Mouse (Mus musculus) midbrain, postnatal 0 days (tissue): ENCODE measurements around the gene Sacs. TPM values are rescaled to one million over a fixed set of nuclear protein-coding genes. Genes with fewer than 3 reads are reported as not detected.

Experiments used
- ATAC-seq: fragments of 200-750 bp; cut with Nextera tagmentation; 2 replicates; pipeline ENCODE4 v1.8.0; 2017; ENCODE audit warnings: moderate number of reproducible peaks, mild to moderate bottlenecking, moderate TSS enrichment, moderate library complexity; ENCODE audit not compliant: low FRiP score
- DNase-seq: peaks from one replicate; pipeline ENCODE4 v3.0.0-alpha.2; 2015; ENCODE audit warnings: low spot score
- H3K27ac ChIP-seq: fragments of 300-500 bp; sonication (generic); 2 replicates; pipeline ENCODE4 v1.5.1; 2014; ENCODE audit warnings: low read depth, mild to moderate bottlenecking, low read length, mixed read lengths
- H3K27me3 ChIP-seq: fragments of 300-500 bp; sonication (generic); 2 replicates; pipeline ENCODE4 v1.6.1; 2014; ENCODE audit warnings: low read length, control low read depth, mixed read lengths; ENCODE audit not compliant: insufficient read depth
- H3K36me3 ChIP-seq: fragments of 300-500 bp; sonication (generic); 2 replicates; pipeline ENCODE4 v1.6.1; 2014; ENCODE audit warnings: low read length, control low read depth, mixed read lengths; ENCODE audit not compliant: insufficient read depth
- H3K4me1 ChIP-seq: fragments of 300-500 bp; sonication (generic); 2 replicates; pipeline ENCODE4 v1.6.1; 2014; ENCODE audit warnings: mild to moderate bottlenecking, control low read depth, antibody characterized with exemption, low read length, mixed read lengths; ENCODE audit not compliant: insufficient read depth
- H3K4me2 ChIP-seq: fragments of 300-500 bp; sonication (generic); 2 replicates; pipeline ENCODE4 v1.6.1; 2014; ENCODE audit warnings: low read depth, mild to moderate bottlenecking, low read length, mixed read lengths; ENCODE audit not compliant: poor library complexity, severe bottlenecking
- H3K4me3 ChIP-seq: fragments of 300-500 bp; sonication (generic); 2 replicates; pipeline ENCODE4 v1.5.1; 2014; ENCODE audit warnings: low read depth, mild to moderate bottlenecking, low read length, moderate library complexity
- H3K9ac ChIP-seq: fragments of 300-500 bp; sonication (generic); replicated peaks from 2 replicates; pipeline ENCODE4 v1.6.1; 2014; ENCODE audit warnings: mild to moderate bottlenecking, low read length, moderate library complexity, mixed read lengths; ENCODE audit not compliant: poor library complexity, severe bottlenecking
- H3K9me3 ChIP-seq: fragments of 300-500 bp; sonication (generic); 2 replicates; pipeline ENCODE4 v1.6.1; 2016; ENCODE audit warnings: low read length, control low read depth
- CTCF ChIP-seq: IDR thresholded peaks from 2 replicates; pipeline ENCODE4 v1.5.1; 2016; ENCODE audit warnings: antibody characterized with exemption, mild to moderate bottlenecking
- WGBS: fragments of 180-500 bp; shearing (Covaris S2); extraction: QIAGEN DNeasy Blood & Tissue Kit; methylation state at CpG from one replicate; pipeline ENCODE4 v1.1.7; 2014; 5-methylcytosine and 5-hydroxymethylcytosine counted together
- polyA plus RNA-seq: library from polyadenylated mRNA; unstranded; fragments of >200 nt; fragmentation: Nextera tagmentation; extraction: Ambion mirVana; gene quantifications from 2 replicates; pipeline ENCODE4 v1.2.1, GENCODE M21; 2015
- total RNA-seq: library from RNA; depleted of rRNA; stranded (reverse); fragments of >200 nt; gene quantifications from 2 replicates; pipeline ENCODE4 v1.2.3, GENCODE M21; 2014

Sacs gene
- total and polyA plus RNA-seq, 2 experiments from 2014 or later, result 5.8 to 42.0 TPM

DNA sequence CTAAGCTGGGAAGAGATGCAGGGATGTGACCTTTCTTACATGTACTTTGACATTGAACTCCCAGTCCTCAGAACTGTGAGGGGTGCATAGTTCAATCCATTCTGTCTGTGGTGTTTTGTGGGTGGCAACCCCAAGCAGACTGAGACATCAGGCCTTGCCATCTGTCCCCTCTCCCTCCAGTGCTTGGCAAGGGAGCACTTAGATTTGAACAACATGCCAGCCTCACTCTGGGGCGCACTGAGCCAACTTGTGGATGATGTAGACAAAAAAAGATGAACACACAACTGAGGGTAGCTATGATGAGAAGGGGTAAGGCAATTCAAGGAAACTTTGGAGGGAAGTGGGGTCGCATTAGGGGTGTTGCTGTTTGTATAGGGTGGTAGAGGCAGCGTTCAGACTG is 26.2 kb downstream of the Sacs start:
- no peaks in the 10 kb centered on the region for H3K27me3 ChIP-seq
- H3K9me3 ChIP-seq, result no peaks in the 10 kb centered on the region
- DNase-seq, result no peak
- TF ChIP-seq CTCF, result no peak
- no peak for ATAC-seq
- 86% methylated on average over 3 of the region's 3 CpGs for WGBS
- H3K27ac ChIP-seq, result no peak overlapping the region
- no peak overlapping the region for H3K4me2 ChIP-seq
- H3K4me3 ChIP-seq, result no peak overlapping the region
- no peaks in the 10 kb centered on the region for H3K36me3 ChIP-seq
- H3K4me1 ChIP-seq, result 0 out of 2 replicates have a peak, but pooled peaks cover 8% of the 10 kb centered on the region
- H3K9ac ChIP-seq, result no peak overlapping the region

DNA sequence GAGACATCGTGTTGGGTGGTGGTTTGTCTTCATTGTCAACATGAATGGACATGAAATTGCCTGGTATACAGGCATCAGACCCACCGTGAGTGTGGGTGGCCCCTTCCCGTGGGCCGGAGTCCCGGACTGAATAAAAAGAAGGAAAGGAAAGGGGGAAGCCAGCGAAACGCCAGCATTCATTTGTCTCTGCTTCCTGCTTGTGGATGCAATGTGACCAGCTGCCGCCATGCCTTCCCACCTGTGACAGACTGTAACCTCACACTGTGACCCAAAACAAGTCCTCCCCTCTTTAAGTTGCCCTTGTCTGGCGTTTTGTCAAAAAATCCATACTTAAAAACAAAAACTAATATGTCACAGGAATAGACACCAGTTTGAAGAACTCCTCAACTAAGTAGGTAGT is 27.7 kb downstream of the Sacs start:
- 85% methylated on average over 9 of the region's 9 CpGs for WGBS
- no peak overlapping the region for H3K9ac ChIP-seq
- no peaks in the 10 kb centered on the region for H3K27me3 ChIP-seq

DNA sequence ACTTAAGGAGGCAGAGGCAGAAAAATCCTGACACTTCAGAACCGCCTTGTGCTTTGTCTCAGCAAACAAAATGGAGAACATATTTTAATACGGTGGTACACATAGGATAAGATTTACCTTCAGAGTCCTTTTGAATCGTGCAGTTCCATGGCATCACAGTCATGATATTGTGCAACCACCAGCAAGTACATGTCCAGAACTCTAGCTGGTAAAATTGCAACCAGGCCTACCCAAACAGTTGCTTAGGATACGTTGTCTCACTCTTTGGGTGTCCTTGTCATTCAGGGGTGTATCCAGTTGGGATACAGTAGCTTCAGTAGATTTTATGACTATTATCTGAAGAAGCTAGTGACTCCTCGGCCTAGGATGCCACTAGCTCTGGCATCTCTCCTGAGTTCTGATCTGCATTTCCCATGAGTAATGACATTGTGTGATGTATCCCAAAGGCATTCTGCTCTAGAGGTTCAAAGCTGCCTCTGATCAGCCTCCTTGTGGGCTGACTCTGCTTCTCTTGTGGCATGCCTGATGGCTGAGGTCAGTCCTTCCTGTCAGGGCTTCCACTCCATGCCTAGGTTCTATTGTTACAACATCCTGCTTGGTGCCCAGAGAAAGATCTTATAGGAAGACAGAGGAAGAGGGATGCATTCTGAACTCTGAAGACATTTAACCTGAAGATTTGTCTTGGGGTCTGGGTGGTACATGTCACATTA is 33.2 kb downstream of the Sacs start:
- DNase-seq (no peak), ATAC-seq (no peak)
- Histone ChIP-seq H3K27me3 (no peaks in the 10 kb centered on the region), H3K4me1 (peaks cover 13% of the 10 kb centered on the region), H3K36me3 (no peaks in the 10 kb centered on the region), H3K4me3 (no peak overlapping the region), H3K9ac (no peak overlapping the region), H3K9me3 (no peaks in the 10 kb centered on the region), H3K4me2 (no peak overlapping the region), H3K27ac (no peak overlapping the region)
- TF ChIP-seq CTCF, result no peak
- WGBS, result 94% methylated on average over 5 of the region's 5 CpGs

More for the DNA sequence above, 27.7 kb downstream of the Sacs start:
- TF ChIP-seq CTCF, result no peak
- Histone ChIP-seq H3K4me1 (0 out of 2 replicates have a peak, but pooled peaks cover 6% of the 10 kb centered on the region), H3K9me3 (no peaks in the 10 kb centered on the region), H3K4me2 (no peak overlapping the region), H3K4me3 (no peak overlapping the region), H3K36me3 (no peaks in the 10 kb centered on the region), H3K27ac (no peak overlapping the region)
- DNase-seq (no peak), ATAC-seq (no peak)

GRCm38 (mm10) chr14:61172548-61173158 is 34.4 kb downstream of the Sacs start:
- Histone ChIP-seq H3K27me3 (no peaks in the 10 kb centered on the region), H3K4me1 (peaks cover 13% of the 10 kb centered on the region), H3K9ac (peak overlapping the region; percentile 80), H3K4me2 (peak overlapping the region; percentile 62), H3K36me3 (no peaks in the 10 kb centered on the region), H3K27ac (peak overlapping the region; percentile 86), H3K4me3 (peak overlapping the region; percentile 56), H3K9me3 (no peaks in the 10 kb centered on the region)
- DNase-seq, result peak; percentile 98
- peak; percentile 95 for ATAC-seq
- 0% methylated on average over 28 of the region's 52 CpGs for WGBS
- TF ChIP-seq CTCF, result no peak

DNA sequence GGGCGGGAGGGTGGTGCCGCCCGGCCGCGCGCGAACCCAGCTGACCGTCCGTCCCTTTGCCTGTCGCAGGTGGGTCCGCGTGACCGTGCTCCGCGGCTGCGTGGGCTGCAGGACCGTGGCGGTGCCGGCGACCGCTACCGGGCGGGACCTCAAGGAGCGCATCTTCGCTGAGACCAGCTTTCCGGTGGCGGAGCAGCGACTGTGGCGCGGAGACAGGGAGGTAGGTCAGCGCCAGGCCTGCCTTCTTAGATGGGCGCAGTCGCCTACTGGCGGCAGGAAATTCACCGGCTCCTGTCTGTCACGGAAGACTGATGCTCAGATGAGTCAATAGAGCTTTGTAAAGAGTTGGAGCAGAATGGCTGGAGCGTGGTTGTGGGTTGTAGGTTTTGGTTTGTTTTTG is 35.0 kb downstream of the Sacs start:
- H3K4me1 ChIP-seq, result peaks cover 13% of the 10 kb centered on the region
- no peaks in the 10 kb centered on the region for H3K9me3 ChIP-seq
- peak; percentile 84 for DNase-seq
- ATAC-seq, result peak; percentile 69
- no peaks in the 10 kb centered on the region for H3K36me3 ChIP-seq
- H3K27me3 ChIP-seq, result no peaks in the 10 kb centered on the region
- peak overlapping the region; percentile 86 for H3K27ac ChIP-seq
- peak; percentile 64 for TF ChIP-seq CTCF
- peak overlapping the region; percentile 80 for H3K9ac ChIP-seq
- 0% methylated on average over 37 of the region's 37 CpGs for WGBS
- H3K4me2 ChIP-seq, result peak overlapping the region; percentile 62
- peak overlapping the region; percentile 56 for H3K4me3 ChIP-seq

DNA sequence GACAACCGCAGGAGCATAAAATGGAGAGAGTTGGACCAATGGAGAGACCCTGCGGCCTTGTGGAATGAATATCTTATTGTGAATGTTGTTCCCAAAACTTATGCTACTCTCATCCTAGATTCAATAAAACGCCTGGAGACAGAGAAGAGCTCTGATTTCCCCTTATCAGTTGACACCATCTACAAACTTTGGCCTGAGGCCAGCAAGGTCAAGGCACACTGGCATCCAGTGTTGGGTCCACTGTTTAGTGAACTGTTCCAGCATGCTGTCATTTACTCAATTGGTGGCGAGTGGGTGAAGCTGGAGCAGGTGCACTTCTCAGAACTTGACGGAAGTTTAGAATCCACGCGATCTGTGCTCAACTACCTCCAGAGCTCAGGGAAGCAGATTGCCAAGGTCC is 53.6 kb downstream of the Sacs start:
- WGBS, result 95% methylated on average over 7 of the region's 7 CpGs
- no peak overlapping the region for H3K4me2 ChIP-seq
- no peak for ATAC-seq

More for the DNA sequence above, 53.6 kb downstream of the Sacs start:
- TF ChIP-seq CTCF, result no peak
- peaks cover 12% of the 10 kb centered on the region; the same call in 1 of the 2 replicates for H3K36me3 ChIP-seq
- H3K9me3 ChIP-seq, result no peaks in the 10 kb centered on the region
- H3K27ac ChIP-seq, result no peak overlapping the region
- H3K4me3 ChIP-seq, result no peak overlapping the region
- H3K27me3 ChIP-seq, result no peaks in the 10 kb centered on the region
- no peak for DNase-seq
- H3K9ac ChIP-seq, result no peak overlapping the region
- H3K4me1 ChIP-seq, result no peaks in the 10 kb centered on the region
